Mouse (Mus musculus) liver, postnatal 0 days (tissue): Measurements from ENCODE around the gene Plekha8. TPM values are rescaled to one million over a fixed set of nuclear protein-coding genes. Genes with fewer than 3 reads are reported as not detected.
A peak's percentile ranks its signal among the peaks of the same experiment; 100 is the strongest.

ENCODE experiments used
- ATAC-seq: fragments of 200-750 bp; cut with Nextera tagmentation; 2 replicates; pipeline ENCODE4 v1.8.0; 2017; ENCODE audit warnings: mild to moderate bottlenecking, moderate library complexity
- DNase-seq: peaks from one replicate; pipeline ENCODE4 v3.0.0-alpha.2; 2016
- H3K27ac ChIP-seq: fragments of 300-500 bp; sonication (generic); 2 replicates; pipeline ENCODE4 v1.5.1; 2014; ENCODE audit warnings: antibody characterized with exemption, moderate library complexity, mild to moderate bottlenecking, low read depth
- H3K27me3 ChIP-seq: fragments of 300-500 bp; sonication (generic); 2 replicates; pipeline ENCODE4 v1.6.1; 2014; ENCODE audit warnings: low read length, control low read depth, mixed read lengths; ENCODE audit not compliant: insufficient read depth
- H3K36me3 ChIP-seq: fragments of 300-500 bp; sonication (generic); replicated peaks from 2 replicates; pipeline ENCODE4 v1.6.1; 2014; ENCODE audit warnings: mild to moderate bottlenecking, control low read depth, low read length, moderate library complexity, mixed read lengths; ENCODE audit not compliant: insufficient read depth
- H3K4me1 ChIP-seq: fragments of 300-500 bp; sonication (generic); 2 replicates; pipeline ENCODE4 v1.6.1; 2014; ENCODE audit warnings: antibody characterized with exemption, mild to moderate bottlenecking, control low read depth; ENCODE audit not compliant: insufficient read depth
- H3K4me2 ChIP-seq: fragments of 300-500 bp; sonication (generic); 2 replicates; pipeline ENCODE4 v1.6.1; 2014; ENCODE audit warnings: low read depth, mild to moderate bottlenecking, low read length, moderate library complexity, mixed read lengths
- H3K4me3 ChIP-seq: fragments of 300-500 bp; sonication (generic); 2 replicates; pipeline ENCODE4 v1.5.1; 2014; ENCODE audit warnings: low read depth, low read length
- H3K9ac ChIP-seq: fragments of 300-500 bp; sonication (generic); replicated peaks from 2 replicates; pipeline ENCODE4 v1.6.1; 2014; ENCODE audit warnings: mild to moderate bottlenecking, moderate library complexity
- H3K9me3 ChIP-seq: fragments of 300-500 bp; sonication (generic); 2 replicates; pipeline ENCODE4 v1.6.1; 2016; ENCODE audit warnings: mild to moderate bottlenecking, control low read depth, low read length, mixed read lengths
- CTCF ChIP-seq: sonication (generic); IDR thresholded peaks from 2 replicates; pipeline ENCODE4 v1.5.1; 2016; ENCODE audit warnings: antibody characterized with exemption, low read depth
- EP300 ChIP-seq: IDR thresholded peaks from 2 replicates; pipeline ENCODE4 v1.6.1; 2016; ENCODE audit warnings: antibody characterized with exemption, low read depth, mild to moderate bottlenecking
- WGBS: fragments of 180-500 bp; shearing (Covaris S2); extraction: QIAGEN DNeasy Blood & Tissue Kit; methylation state at CpG from one replicate; pipeline ENCODE4 v1.1.7; 2014; ENCODE audit not compliant: insufficient replicate concordance; 5-methylcytosine and 5-hydroxymethylcytosine counted together
- polyA plus RNA-seq: library from polyadenylated mRNA; unstranded; fragments of >200 nt; fragmentation: Nextera tagmentation; extraction: Ambion mirVana; gene quantifications from 2 replicates; pipeline ENCODE4 v1.2.1, GENCODE M21; 2015

Plekha8 gene
- polyA plus RNA-seq, 1 experiment from 2014 or later, result 4.8 TPM

GRCm38 (mm10) chr6:54593766-54594468 is 994 bp upstream of the Plekha8 start:
- H3K9me3 ChIP-seq, result no peaks in the 10 kb centered on the region
- peak overlapping the region; percentile 66; the same call in 1 of the 2 replicates for H3K4me3 ChIP-seq
- 52% methylated on average over 8 of the region's 8 CpGs for WGBS
- ATAC-seq, result no peak
- H3K9ac ChIP-seq, result no peak overlapping the region
- H3K27ac ChIP-seq, result no peak overlapping the region
- H3K4me2 ChIP-seq, result peak overlapping the region; percentile 91
- DNase-seq, result no peak
- H3K27me3 ChIP-seq, result no peaks in the 10 kb centered on the region
- peaks cover 19% of the 10 kb centered on the region for H3K4me1 ChIP-seq
- H3K36me3 ChIP-seq, result no peaks in the 10 kb centered on the region
- TF ChIP-seq CTCF (no peak), EP300 (no peak)

GRCm38 (mm10) chr6:54595330-54595878 is 493 bp downstream of the Plekha8 start:
- no peak for TF ChIP-seq EP300
- TF ChIP-seq CTCF, result no peak
- under 1% methylated on average over 36 of the region's 48 CpGs for WGBS
- no peak for ATAC-seq

GRCm38 (mm10) chr6:54597208-54597607 is 2.3 kb downstream of the Plekha8 start, which contains the start of gene Fkbp14:
Fkbp14 (minus strand) TSS chr6:54597308.
- Histone ChIP-seq H3K4me1 (peaks cover 22% of the 10 kb centered on the region), H3K4me3 (no peak within 1 kb of the TSS), H3K36me3 (no peaks in the 10 kb centered on the region), H3K4me2 (peak within 1 kb of the TSS; percentile 91; the same call in 1 of the 2 replicates), H3K27ac (no peak within 1 kb of the TSS), H3K9ac (no peak within 1 kb of the TSS), H3K27me3 (no peaks in the 10 kb centered on the region), H3K9me3 (no peaks in the 10 kb centered on the region)
- 80% methylated on average over 4 of the region's 4 CpGs for WGBS
- no peak for DNase-seq
- ATAC-seq, result no peak
- no peak for TF ChIP-seq CTCF
- TF ChIP-seq EP300, result no peak

More at GRCm38 (mm10) chr6:54595330-54595878, 493 bp downstream of the Plekha8 start:
- Histone ChIP-seq H3K9me3 (no peaks in the 10 kb centered on the region), H3K27ac (peak overlapping the region; percentile 64; the same call in 1 of the 2 replicates), H3K4me1 (peaks cover 19% of the 10 kb centered on the region), H3K36me3 (no peaks in the 10 kb centered on the region), H3K4me3 (peak overlapping the region; percentile 82), H3K9ac (peak overlapping the region; percentile 83), H3K4me2 (peak overlapping the region; percentile 91), H3K27me3 (no peaks in the 10 kb centered on the region)
- DNase-seq, result no peak

GRCm38 (mm10) chr6:54597711-54598110 is 2.8 kb downstream of the Plekha8 start:
- TF ChIP-seq EP300, result no peak
- no peak for TF ChIP-seq CTCF
- Histone ChIP-seq H3K36me3 (no peaks in the 10 kb centered on the region), H3K4me1 (peaks cover 21% of the 10 kb centered on the region), H3K27me3 (no peaks in the 10 kb centered on the region), H3K9me3 (no peaks in the 10 kb centered on the region), H3K4me2 (no peak overlapping the region), H3K9ac (no peak overlapping the region), H3K4me3 (no peak overlapping the region), H3K27ac (no peak overlapping the region)
- no peak for ATAC-seq
- no peak for DNase-seq
- WGBS, result 74% methylated on average over 3 of the region's 3 CpGs

GRCm38 (mm10) chr6:54600681-54601347 is 5.9 kb downstream of the Plekha8 start:
- no peaks in the 10 kb centered on the region for H3K27me3 ChIP-seq
- no peaks in the 10 kb centered on the region for H3K36me3 ChIP-seq
- H3K9me3 ChIP-seq, result no peaks in the 10 kb centered on the region
- H3K4me1 ChIP-seq, result peaks cover 10% of the 10 kb centered on the region
- ATAC-seq (peak; percentile 89), DNase-seq (no peak)
- no peak for TF ChIP-seq CTCF
- TF ChIP-seq EP300, result no peak
- no peak overlapping the region for H3K4me2 ChIP-seq
- WGBS, result 56% methylated on average over 5 of the region's 5 CpGs
- no peak overlapping the region for H3K9ac ChIP-seq
- no peak overlapping the region for H3K4me3 ChIP-seq
- H3K27ac ChIP-seq, result peak overlapping the region; percentile 85

- Histone ChIP-seq H3K9ac (no peak overlapping the region), H3K4me3 (no peak overlapping the region), H3K27me3 (no peaks in the 10 kb centered on the region), H3K9me3 (no peaks in the 10 kb centered on the region), H3K4me2 (no peak overlapping the region), H3K36me3 (no peaks in the 10 kb centered on the region), H3K27ac (no peak overlapping the region), H3K4me1 (peaks cover 8% of the 10 kb centered on the region)
- DNase-seq (no peak), ATAC-seq (no peak)
- 83% methylated on average over 2 of the region's 2 CpGs for WGBS
- TF ChIP-seq EP300 (no peak), CTCF (no peak)
Observed at GRCm38 (mm10) chr6:54602891-54603290, 8.0 kb downstream of the Plekha8 start.
